17 mouse cellular contexts compared by ENCODE assay signal in the genomic region with DNA sequence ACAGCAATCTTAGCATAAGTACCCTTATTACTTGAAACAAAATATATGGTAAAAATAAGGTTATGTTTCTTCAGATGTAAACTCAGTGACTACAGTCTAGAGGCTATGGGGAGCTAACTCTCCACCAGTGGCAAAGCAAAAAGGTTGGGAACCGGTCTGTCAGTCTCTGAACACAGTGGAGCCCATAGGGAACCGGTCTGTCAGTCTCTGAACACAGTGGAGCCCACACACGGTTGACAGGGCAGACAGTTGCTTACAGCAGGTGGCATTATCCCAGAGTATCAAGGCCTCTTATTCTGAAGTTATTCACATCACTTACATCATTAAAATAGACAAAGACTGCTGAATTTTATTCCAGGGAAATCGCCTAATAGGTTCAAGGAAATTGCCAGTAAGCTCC.
"Had no signal": no experiment of that assay in that cellular context is flagged by ENCODE, and none has a peak within 500 bp of the region (broad histone marks: within the 10 kb centered on the region; RNA-seq: fewer than 3 reads in every experiment).

No protein-coding gene starts in this region.

- H3K9me3 ChIP-seq: limb, embryonic 12.5 days; liver, embryonic 13.5 days; lung, embryonic 15.5 days; megakaryocyte, embryonic 14.5 days; midbrain, embryonic 15.5 days; neural tube, embryonic 12.5 days had no signal

- H3K4me1 ChIP-seq: limb, embryonic 12.5 days; liver, embryonic 13.5 days; midbrain, embryonic 15.5 days; neural tube, embryonic 12.5 days had no signal

- H3K27ac ChIP-seq: limb, embryonic 12.5 days; liver, embryonic 13.5 days; lung, embryonic 15.5 days; macrophage; midbrain, embryonic 15.5 days; neural tube, embryonic 12.5 days had no signal

- H3K9ac ChIP-seq: limb, embryonic 12.5 days; liver, embryonic 13.5 days; liver, postnatal 0 days; lung, embryonic 15.5 days; midbrain, embryonic 15.5 days; neural tube, embryonic 12.5 days had no signal

- DNase-seq: kidney, postnatal 10 days; kidney, postnatal 4 days; liver; liver, embryonic 13.5 days; liver, postnatal 0 days; lung, postnatal 14 days; right cerebral cortex, adult 18-20 months; right cerebral cortex, postnatal 25 days; thymus, adult 18-20 months; thymus, postnatal 14 days had no signal

- H3K27me3 ChIP-seq: limb, embryonic 12.5 days; liver, embryonic 13.5 days; lung, embryonic 15.5 days; megakaryocyte, embryonic 14.5 days; midbrain, embryonic 15.5 days; neural tube, embryonic 12.5 days had no signal

- H3K4me2 ChIP-seq: limb, embryonic 12.5 days; liver, embryonic 13.5 days; lung, embryonic 15.5 days; midbrain, embryonic 11.5 days; midbrain, embryonic 15.5 days; neural tube, embryonic 12.5 days had no signal

- ATAC-seq: liver, postnatal 0 days; midbrain, embryonic 15.5 days had no signal

- H3K4me3 ChIP-seq: limb, embryonic 12.5 days; liver, embryonic 13.5 days; lung, embryonic 15.5 days; megakaryocyte, embryonic 14.5 days; midbrain, embryonic 15.5 days; neural tube, embryonic 12.5 days had no signal
